Mouse (Mus musculus) left cerebral cortex, postnatal 14 days (tissue): Measurements from ENCODE around the gene Ciapin1. TPM values are rescaled to one million over a fixed set of nuclear protein-coding genes. Genes with fewer than 3 reads are reported as not detected.

ENCODE experiments used
- DNase-seq, 2 experiments: peaks; one replicate each; pipeline ENCODE4 v3.0.0; 2021 to 2022; ENCODE audit warnings: low spot score in 2 of 2, mixed read lengths in 1 of 2
- intact Hi-C: fragments of 180-260 bp; cut with DNase I; formaldehyde crosslinking; loops from one replicate; pipeline ENCODE4 v1.15.1; 2025
- total RNA-seq, 2 experiments: library from RNA; stranded (reverse); gene quantifications; 2 replicates each; pipeline ENCODE4 v1.2.3; 2021

The Ciapin1 gene
- total RNA-seq, 2 experiments from 2014 or later, result 73.9 to 76.7 TPM

DNA sequence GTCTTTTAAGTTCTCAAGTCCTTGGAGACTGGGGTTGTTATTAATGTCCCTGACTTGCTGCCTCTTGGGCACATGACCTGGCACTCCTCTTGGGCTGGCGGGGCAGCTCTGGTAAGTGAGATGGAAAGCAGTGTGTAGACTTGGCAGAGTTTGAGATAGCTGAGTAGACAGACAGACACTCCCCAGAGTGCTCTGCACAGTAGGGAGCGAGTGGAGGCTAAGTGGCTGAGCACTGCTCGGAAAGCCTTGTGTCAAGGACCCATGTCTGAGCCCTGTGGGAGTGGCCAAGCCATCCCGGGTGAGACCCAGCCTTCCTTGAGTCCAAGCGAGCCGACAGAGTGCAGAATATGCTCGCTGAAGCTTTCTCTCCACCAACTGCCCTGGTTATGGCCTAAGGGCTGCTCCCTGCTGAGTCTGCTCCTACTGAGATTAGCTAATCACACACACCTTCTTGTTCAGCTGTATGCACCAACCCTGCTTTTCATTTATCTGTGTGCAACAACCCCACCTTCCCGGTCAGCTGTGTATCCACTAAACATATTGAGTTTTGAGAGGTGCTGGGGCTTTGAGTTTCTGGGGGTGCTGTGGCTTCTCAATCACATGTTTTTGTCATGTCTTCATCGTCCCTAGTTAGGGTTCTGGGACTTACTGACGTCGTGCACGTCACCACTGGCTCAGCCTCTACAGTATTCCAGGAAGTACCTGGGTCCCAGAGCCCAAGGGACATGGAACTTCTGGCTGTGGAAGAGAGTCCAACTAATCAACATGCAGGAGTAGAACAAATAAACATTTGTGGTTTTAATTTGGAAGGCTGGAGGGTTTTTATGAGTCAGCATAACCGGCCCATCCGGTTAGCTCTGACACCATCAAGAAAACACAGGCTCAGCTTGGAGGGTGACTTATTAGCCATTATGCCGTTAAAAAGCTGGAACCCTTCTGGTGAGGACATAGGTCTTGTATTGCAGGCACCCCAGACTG is 50.3 kb downstream of the Ciapin1 start:
- DNase-seq, result no peak
- intact Hi-C loops, result no loop called here

DNA sequence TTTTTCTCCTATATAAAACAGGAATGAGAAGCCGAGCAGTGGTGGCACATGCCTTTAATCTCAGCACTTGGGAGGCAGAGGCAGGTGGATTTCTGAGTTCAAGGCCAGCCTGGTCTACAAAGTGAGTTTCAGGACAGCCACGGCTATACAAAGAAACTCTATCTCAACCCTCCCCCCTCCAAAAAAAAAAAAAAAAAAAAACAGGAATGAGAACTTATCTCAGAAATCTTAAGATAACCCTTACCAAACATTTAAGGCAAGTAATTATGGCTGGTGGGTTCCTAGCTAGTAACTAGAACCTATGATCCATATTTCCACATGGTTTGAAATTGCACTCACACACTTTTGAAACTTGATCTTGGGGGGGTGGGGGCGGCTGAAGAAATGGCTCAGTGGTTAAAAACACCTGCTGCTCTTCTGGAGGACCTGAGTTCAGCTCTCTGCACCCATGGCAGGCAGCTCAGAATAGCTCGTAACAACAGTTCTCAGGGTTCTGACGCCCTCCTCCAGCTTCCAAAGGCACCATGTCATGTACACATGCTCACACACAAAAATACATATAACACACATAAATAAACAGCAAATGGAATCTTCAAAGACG is 52.1 kb downstream of the Ciapin1 start:
- intact Hi-C loops, result no loop called here

DNA sequence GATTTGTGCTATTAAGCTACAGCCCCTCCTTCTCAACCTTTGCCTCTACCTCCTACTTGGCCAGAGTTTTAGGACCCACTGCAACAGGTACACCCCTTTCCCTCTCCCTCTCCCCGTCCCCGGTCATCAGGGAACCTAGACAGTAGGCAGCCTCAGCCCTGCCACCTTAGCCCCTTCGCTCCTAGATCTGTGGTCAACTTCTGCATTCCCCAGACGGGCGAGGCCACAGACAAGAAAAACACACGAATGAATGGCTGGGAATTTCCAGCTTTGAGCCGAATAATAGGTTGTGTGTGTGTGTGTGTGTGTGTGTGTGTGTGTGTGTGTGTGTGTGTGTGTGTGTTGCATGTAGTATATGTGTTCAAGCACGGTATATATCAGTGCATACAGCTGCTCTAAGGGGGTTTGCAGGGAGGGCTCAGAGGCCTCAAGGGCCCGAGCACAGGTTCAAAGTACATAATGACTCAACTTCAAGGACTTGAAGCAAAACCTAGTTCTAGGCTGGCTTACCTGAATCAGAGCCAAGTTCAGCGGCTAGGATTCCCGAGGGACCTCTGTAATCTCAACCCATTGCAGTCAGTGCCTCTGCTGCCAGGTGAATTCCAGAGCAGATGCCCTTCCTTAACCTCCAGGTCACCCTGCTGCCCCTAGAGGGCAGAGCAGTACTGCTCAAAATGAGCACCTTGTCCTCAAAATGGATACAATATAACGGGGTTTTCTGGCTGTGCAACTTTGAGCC is 52.7 kb downstream of the Ciapin1 start:
- no peak for DNase-seq
- intact Hi-C loops, result no loop called here

More for the DNA sequence above, 52.1 kb downstream of the Ciapin1 start:
- no peak for DNase-seq

DNA sequence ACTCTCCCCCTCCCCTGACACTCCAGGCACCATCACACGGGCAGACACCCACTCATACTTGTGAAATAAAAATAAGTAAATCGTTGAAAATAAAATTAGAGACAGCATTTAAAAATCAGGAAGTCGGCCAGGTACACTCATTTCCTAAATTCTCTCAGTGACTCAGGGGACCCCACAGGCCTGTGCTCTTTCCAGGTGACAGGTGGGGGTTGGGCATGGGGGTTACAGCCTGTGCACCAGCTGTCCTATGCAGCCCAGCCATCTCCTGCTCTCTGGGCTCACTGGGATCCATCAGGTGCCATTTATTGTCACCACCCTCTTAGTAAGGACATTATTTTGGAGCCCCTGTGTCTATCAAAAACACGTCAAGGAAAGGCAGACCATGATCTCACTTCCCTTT is 54.3 kb downstream of the Ciapin1 start:
- DNase-seq, result no peak
- intact Hi-C loops, result no loop called here

DNA sequence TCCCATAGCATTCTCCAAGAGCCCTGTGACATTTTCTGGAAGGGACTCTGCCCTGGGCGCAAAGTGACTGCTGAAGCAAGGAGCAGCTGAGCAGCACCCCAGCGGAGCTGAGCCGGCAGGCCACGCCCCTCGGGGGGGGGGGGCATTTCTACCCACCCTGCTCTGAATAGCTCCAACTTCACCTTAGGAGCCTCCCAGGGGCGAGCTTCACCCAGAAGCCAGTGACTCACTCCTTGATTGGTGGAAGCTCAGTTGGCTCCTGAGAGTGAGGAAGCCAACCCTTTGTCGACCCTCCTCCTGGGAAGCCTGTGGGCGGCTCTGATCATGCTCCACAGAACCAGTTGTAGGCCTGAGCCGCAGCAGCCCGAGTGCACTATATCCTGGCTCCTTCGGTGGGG is 56.3 kb downstream of the Ciapin1 start:
- no peak for DNase-seq
- intact Hi-C loops, result no loop called here

DNA sequence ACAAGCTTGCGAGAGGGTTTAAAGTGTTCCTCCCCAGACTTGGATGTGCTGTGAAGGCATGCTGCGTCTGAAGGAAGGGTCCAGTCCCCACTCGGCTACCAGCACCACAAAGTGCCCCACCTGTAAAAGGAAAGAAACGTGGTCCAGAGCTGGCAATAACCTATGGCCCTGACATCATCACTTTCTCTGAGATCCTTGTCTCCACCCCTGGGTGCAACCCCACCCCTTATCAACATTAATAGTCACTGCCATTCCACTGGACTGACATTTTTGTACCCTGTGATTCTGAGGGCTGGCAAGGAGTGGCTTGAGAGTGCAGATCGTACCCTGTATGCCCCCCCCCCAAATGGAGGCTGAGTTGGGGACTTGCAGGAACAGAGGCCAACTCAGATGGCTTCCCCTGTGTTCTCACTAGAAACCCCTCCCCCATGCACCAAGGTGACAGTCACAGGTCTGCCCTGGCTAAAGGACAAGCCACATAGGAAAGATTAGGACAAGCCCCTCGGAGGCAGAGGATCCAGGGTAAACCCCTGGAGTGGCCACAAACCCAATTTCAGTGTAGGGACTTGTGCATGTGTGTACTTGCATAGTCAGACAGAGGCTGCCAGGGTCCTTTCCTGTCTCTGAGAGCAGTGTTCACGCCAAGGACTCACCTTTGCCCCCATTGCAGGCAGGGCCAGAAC is 56.9 kb downstream of the Ciapin1 start:
- DNase-seq, result no peak
- intact Hi-C loops, result no loop called here

DNA sequence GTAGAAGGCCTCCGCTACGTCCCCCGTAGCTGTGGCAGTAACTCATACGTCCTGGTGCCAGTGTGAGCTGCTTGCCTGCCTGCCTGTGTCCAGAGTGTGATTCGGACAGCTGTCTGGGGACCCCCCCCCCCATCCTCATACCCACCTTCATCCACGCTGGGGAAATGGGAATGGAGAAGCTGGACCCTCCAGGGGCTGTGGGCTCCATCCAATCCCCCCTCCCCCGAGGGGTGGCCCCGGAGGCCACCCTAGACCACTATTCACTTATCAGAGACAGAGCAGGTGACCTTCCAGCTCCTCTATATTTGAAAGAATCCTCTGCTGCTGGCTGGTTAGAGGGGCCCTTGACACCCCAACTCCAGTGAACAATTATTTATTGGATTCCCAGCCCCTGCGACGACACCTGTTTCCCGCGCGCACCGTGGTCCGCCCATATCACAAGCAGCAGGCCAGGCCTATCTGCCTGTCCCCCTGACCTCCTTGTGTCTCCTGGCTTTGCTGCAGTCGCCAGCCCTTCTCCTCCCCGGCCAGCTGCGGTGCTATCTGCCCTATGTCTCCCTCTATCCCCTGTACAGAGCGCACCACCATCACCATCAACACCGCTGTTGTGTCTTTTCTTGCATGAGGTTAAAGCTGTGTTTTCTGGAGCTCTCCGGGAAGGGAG is 57.5 kb downstream of the Ciapin1 start:
- DNase-seq, result no peak
- intact Hi-C loops, result no loop called here

DNA sequence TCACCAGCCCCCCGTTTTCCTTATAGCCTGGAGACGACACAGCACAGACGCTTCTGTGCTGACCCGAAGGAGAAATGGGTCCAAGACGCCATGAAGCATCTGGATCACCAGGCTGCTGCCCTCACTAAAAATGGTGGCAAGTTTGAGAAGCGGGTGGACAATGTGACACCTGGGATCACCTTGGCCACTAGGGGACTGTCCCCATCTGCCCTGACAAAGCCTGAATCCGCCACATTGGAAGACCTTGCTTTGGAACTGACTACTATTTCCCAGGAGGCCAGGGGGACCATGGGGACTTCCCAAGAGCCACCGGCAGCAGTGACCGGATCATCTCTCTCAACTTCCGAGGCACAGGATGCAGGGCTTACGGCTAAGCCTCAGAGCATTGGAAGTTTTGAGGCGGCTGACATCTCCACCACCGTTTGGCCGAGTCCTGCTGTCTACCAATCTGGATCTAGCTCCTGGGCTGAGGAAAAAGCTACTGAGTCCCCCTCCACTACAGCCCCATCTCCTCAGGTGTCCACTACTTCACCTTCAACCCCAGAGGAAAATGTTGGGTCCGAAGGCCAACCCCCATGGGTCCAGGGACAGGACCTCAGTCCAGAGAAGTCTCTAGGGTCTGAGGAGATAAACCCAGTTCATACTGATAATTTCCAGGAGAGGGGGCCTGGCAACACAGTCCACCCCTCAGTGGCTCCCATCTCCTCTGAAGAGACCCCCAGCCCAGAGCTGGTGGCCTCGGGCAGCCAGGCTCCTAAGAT is 58.4 kb downstream of the Ciapin1 start:
- DNase-seq, result no peak
- intact Hi-C loops, result no loop called here

DNA sequence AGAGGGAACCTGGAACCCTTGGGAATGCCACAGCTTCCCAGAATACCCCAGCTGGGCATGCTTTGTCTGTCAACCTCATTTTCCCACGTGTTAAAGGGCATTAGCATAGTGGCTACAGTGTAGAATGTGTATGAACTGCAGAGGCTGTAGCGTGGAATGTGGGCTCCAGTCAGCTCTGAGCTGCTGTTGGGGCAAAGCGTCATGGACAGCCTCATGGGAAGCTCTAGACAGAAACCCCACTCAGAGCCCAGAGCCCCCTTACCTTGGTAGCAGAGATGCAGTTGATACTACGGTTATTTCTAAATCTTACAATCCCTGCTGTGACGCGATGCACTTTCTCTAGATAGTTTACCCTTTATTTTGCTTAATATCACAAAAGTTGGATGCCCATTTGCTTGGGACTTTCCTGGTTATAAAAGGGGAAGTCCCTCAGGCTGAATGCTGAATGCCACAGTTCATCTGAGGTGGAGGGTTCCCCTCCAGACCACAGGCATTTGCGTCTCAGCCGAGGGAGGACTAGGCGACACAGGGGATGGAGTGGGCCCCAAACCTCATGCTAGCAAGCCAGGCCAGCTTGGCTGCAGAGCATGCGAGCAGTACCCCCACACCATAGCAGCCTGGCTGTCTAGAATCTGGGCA is 59.1 kb downstream of the Ciapin1 start:
- no peak for DNase-seq
- intact Hi-C loops, result no loop called here

DNA sequence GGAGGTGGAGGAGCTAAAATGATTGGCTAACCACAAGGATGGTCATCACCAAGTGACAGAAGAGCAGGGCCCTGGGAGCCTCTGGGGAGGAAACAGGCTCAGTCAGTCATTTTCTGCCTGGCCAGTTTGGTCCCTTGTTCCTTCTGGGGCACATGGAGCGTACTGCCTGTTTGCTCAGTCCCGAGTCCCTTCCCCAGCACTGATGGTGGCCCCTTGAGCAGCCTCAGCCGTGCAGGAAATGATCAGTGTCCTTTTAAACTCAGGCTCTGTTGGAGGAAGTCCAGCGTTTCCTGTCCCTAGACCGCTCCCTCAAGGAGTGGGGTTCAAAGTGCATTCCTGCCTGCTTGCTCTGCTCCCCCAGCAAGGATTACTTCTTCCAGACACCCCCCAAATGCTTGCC is 59.7 kb downstream of the Ciapin1 start:
- intact Hi-C loops, result no loop called here
- DNase-seq, result no peak

DNA sequence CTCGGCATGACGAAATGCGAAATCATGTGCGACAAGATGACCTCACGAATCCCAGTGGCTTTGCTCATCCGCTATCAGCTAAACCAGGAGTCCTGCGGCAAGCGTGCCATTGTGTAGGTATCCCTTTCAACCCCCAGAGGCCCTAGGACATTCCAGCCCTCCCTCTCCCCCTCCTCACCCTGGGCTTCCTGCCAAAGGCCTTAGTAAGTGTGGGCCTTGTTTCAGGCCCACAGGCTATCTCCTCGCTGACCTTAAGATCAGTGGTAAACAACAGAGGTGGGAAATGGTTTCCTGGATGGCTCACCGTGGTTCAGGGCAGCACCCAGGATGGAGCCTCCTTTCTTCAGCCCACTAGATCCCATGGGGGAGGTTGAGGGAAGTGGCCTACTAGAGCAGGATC is 60.1 kb downstream of the Ciapin1 start:
- intact Hi-C loops, result no loop called here
- DNase-seq, result no peak

DNA sequence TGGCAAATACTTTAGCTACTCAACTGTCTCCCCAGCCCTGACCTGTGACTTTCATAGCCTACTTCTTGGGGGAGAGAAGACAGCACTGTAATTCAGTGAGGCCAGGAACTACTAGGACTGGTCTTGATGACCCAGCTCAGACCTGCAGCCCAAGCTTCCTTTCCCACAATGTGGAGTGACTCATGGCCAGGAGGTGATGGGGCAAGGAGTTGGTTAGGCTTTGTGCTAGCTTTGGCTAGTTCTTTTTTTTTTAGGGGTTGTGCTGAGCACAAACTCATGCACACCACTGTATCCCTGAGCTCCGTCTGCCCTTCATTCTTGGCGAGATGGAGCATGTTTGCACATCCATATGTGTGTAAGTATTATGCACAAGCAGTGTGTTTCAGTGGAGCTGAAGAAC is 61.8 kb downstream of the Ciapin1 start:
- no peak for DNase-seq
- intact Hi-C loops, result no loop called here

DNA sequence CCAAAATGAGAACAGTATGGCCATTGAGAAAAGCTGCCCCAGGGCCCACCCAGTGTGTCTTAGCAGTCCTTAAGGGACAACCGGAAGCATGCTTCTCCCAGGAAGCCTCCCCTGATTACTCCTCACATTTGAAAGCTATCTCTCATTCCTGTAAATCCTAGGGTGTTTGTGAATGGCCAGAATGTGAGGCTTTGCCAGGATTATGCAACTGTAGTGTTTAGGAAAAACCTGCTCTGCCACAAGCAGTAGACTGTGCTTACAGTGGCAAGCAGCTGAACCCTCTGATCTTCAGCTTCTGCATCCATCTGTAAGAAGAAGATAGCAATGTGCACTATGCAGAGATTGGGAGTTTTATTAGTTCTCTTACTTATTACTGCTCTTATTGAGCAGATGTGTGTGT is 63.6 kb downstream of the Ciapin1 start:
- DNase-seq, result no peak
- intact Hi-C loops, result loop anchor here (5.0 kb wide), 1 partner anchor 38 kb away; the partner anchor contains the start of gene Ccl17

DNA sequence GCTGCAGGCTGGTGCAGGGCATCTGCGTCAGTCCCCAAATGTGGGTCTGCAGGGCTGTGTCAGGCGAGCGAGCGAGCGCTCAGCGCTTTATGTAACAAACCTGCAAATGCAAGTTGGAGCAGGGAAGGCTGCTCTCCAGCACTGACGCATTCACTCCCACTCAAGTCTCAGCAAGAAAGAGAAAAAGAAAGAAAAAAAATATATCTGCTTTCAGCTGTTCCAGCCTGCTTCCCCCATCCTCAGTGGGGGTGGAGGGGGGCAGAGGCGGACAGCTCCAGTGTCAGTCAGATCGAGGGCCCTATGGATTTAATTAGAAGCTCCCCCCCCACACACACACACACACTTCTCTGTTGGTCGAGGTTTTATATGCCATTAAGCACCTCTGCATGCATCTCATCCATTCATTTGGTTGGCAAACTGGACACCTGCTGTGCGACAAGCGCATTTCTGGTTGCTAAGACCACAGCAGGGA is 64.4 kb downstream of the Ciapin1 start:
- peak; percentile 81 to 89 for DNase-seq
- intact Hi-C loops, result loop anchor here (2.0 to 5.0 kb wide), 2 partner anchors 39 to 69 kb away; partner anchors contain the start of gene Ccl17

DNA sequence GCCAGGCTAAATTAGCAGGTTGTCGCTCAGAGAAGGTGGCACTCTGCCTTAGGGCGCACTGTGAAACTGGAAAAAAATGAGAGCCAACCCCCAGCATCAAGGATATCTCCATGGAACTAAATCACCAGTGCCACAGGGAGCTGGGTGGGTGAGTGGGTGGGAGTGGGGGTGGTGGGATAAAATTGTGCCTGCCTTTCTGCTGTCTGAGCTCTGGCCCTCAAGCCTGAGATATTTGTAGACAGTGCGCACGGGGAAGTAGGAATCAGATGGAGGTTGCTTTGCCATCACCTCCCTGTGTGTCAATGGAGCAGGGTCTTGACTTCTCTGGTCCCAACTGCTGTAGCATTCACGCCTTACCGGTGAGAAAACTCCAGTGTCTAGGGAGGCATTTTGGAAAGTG is 65.1 kb downstream of the Ciapin1 start:
- intact Hi-C loops, result loop anchor here (2.0 to 5.0 kb wide), 2 partner anchors 39 to 68 kb away; partner anchors contain the start of gene Ccl17
- DNase-seq, result peak in 1 of 2 experiments; percentile 56

DNA sequence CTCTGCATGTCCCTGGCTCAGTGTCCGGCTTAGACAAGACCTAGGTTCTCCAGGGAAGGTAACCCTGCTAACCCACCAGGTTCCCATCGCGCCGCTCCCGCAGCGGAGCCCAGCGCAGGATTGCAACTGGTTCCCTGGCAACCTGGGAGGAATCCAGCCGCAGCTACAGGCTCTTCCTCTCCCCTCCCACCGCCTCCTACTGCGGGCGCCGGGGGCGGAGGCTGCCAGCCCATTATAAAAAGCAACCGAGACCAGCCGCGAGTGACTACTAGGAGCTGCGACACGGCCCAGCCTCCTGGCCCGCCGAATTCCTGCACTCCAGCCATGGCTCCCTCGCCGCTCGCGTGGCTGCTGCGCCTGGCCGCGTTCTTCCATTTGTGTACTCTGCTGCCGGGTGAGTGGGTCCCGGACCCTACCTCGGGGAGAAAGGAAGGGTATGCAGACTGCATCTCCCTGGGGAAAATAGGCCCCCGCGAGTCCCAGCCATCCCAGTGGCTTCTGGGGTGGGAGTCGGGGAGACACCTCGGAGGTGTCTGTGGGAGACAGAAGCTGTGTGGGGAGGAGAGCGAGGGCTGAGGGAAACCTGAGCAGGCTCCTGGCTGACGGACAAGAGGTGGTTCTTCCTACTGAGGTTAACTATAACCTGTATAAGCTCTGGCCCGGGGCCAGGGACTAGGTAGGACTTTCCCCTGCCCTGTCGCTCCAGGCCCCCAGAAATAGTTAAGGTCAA is 66.1 kb downstream of the Ciapin1 start, which contains the start of gene Cx3cl1:
TSS of gene Cx3cl1 (plus strand) at position 69 of the 730 bp plus-strand sequence.
- intact Hi-C loops, result loop anchor here (2.0 to 5.0 kb wide), 2 partner anchors 40 to 67 kb away; partner anchors contain the start of gene Ccl17
- peak; percentile 91 to 94 for DNase-seq

DNA sequence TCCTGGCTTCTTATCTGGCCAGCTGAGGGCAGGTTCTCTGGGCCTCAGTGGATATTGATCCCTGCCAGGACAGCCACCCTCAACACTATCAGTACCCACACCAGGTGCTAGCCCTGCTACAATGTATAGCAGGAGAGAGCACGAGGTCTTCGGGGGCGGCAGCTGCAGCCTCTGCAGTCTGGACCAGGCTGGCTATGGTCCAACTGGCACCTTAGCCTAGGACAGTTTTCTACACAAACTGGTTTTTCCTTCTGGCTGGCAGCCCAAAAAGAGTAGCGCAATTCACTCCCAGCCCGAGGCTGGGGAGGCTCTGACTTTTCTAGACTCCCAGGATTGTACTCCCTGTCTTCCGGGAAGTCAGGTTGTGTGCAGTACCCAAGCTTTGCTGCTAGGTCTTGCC is 67.2 kb downstream of the Ciapin1 start:
- DNase-seq, result peak in 1 of 2 experiments; percentile 52
- intact Hi-C loops, result loop anchor here (5.0 kb wide), 1 partner anchor 41 kb away; the partner anchor contains the start of gene Ccl17
